Mouse (Mus musculus) layer of hippocampus, adult 9-11 months (tissue): ENCODE data around the gene Arhgap6.

Experiments
- DNase-seq: peaks from one replicate; pipeline ENCODE4 v3.0.0; 2022

The Arhgap6 gene

DNA sequence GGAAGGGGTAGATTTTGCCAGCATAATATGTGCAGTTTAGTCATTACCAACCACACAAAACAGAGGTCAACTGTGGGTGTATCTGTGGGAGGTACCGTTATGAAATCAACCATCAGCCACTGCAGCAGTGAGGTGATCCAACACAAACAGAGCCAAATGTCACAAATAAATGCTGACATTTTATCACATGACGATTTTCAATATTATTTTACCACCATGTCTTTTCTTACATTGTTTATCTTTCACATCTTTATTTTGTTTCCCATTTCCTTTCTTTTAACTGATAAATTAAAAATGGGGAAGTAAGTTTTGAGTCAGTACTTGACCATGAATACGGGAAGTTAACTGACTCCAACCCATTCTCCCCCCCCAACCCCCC is 328.9 kb downstream of the Arhgap6 start:
- DNase-seq, result no peak

DNA sequence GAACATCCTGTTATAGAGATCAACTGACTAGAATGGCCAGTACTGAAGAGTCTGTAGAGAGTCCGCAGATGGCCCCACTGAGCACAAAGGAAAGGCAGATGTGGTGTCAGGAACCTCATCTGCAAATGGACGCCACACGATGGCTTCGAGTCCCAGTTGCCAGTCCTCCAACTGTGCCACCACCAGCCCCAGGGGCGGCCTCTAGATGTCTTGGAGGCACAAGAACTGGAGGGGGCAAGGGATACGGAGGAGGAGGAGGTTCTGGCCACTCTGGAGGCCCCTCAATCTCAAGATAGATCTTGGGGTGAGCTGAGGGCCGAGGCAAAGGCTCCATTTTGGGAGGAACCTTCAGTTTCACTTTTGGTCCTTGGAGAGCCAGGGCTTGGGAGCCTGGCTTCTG is 344.9 kb downstream of the Arhgap6 start:
- no peak for DNase-seq

DNA sequence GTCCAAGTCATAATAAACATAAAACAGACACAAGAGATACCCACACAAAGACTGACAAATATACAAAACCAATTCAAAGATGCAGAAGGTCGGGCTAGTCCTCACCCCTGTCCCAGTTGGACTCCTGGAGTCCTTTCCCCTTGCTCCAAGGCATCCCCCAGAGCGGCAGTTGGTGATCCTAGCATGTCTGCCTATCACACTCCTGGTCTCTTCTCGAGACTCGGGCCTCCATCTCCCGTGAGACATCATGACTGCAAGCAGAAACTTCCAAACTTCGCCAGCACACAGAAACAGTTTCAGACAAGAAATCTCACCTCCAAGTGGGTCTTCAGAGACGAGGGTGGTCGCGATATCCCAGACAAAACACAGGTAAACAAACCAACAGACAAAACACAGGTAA is 345.6 kb downstream of the Arhgap6 start:
- no peak for DNase-seq

DNA sequence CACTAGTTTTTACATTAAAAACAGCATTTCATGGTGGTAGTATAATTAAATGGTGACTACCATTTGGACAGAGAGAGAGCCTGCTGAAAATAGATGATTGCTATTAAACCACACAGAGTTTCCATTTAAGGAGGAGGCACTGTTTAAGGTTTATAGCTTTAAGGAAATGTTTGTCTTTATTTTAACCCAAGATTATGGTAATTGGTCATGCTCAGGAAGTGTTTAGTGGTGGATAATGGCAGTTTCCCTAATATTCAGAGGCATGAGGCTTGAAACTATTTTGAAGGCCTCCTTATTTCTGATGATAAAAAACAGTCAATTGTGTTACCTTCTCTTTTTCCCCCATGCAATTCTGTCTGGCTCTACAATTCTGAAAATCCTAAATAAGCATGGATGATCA is 358.9 kb downstream of the Arhgap6 start:
- DNase-seq, result no peak

DNA sequence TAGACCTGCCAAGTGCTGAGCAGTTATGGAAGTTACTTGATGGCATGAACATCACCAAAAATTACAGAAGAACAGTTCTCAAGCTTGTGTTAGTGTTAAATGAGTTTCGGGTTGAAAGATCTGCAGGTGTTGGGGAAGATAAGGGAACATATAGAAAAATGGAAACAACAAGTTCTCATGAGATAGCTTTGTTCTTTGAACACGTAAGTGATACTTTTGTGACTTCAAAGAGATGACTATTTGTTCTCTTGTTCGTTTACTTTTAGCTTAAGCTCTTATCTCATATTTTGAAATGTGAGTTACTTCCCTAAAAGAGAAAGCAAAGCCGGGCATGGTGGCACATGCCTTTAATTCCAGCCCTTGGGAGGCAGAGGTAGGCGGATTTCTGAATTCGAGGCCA is 363.5 kb downstream of the Arhgap6 start:
- DNase-seq, result no peak

DNA sequence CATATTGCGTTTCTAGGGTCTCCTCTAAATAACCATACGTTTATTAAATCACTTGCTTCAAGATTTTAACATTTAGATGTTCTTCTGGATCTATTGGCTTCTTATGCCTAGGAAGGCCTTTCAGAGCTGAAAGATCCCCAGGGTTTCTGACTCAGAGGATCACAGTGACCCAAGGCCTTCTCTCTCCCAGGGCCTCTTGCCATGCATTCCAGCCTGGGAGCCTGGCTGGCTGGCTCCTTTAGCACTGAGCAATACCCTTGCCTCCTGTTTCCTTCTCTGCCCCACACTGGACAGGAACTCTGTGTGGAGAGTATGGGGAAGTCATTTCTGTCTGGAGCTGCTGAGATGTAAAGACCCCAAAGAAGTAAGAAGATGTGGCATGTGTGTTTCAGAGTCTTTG is 376.1 kb downstream of the Arhgap6 start:
- DNase-seq, result no peak

DNA sequence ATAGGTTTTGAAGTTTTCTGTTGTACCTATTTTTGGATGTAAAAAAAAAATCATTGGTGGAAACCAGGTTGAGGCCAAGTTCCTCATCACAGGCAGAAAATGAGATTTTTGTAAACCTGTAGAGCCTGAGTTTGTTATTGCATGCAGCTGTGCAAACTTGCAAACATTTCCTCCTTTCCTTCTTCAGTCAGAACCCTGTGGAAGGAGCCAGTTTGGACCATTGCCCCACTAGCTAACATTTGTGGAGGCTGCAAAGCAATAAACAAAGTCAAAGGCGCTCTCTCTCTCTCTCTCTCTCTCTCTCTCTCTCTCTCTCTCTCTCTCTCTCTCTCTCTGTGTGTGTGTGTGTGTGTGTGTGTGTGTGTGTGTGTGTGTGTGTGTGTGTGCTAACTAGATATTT is 378.9 kb downstream of the Arhgap6 start:
- no peak for DNase-seq

DNA sequence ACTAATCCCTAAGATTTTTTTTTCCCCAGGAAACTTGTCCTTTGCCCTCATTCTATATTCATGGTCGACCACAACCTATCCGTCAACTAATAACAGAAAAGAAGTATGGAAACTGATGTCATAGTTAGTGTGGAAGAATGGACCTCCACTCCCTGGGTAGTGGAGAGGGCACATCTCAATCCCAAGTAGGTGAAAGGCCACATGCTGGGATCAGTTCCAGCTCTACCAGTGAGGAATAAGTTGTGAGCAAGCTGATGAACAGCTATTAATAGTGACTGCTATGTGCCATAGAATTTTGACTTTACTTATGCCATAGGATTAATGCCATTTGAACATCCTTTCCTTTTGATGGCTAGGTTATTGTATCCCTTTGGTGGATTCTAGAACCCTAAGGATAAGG is 383.7 kb downstream of the Arhgap6 start:
- DNase-seq, result no peak

DNA sequence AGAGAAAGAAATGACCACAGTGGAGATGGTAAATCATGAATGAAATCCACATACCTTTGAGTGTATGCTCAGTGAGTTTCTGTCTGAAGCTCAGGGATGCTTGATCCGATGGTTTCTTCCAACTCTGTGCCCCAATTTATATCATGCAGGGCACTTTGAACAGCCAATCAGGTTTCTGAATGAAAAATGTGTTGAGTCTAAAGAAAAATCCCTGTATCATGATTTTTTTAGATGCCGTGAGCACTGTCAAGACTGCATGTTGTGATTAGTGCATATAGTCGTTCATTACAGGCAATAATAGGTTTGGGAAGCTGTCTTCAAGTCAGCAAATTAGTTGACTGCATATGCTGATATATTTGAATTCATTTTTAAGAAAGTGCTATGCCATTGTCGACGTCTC is 392.2 kb downstream of the Arhgap6 start, which contains the start of gene Amelx:
Amelx (minus strand) TSS at position 101 of the 400 bp plus-strand sequence.
- no peak for DNase-seq

DNA sequence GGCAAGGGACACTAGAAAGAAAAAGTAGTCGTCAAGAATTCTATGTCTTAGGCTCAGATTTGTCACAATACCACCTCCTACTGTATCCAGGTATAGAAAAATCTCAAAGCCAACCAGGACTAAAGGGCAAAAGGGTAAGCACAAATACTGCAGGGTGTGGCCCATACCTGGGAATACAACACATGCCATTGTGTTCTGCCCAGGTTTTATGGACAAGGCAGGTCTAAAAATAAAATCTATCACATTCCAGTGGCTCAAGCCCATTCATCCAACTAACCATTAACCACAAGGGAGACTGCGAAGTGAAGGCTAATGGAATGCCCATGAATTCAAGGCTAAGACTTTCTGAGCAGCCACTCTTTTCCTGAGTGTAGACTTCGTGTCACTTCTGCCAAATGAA is 415.1 kb downstream of the Arhgap6 start:
- DNase-seq, result no peak

DNA sequence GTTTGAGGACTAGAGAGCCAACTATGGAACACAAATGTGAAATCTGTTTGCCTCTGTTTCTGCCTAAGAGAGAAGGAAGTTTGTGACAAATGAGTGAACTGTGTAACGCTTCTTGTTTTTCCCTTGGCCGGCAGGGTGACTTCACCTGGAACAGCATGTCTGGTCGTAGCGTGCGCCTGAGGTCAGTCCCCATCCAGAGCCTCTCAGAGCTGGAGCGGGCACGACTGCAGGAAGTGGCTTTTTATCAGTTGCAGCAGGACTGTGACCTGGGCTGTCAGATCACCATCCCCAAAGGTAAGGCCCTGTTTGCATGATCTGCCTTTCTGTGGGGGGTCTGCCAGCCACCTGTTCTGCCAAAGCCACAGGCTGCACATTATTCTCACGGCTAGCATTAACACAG is 425.2 kb downstream of the Arhgap6 start:
- DNase-seq, result no peak

DNA sequence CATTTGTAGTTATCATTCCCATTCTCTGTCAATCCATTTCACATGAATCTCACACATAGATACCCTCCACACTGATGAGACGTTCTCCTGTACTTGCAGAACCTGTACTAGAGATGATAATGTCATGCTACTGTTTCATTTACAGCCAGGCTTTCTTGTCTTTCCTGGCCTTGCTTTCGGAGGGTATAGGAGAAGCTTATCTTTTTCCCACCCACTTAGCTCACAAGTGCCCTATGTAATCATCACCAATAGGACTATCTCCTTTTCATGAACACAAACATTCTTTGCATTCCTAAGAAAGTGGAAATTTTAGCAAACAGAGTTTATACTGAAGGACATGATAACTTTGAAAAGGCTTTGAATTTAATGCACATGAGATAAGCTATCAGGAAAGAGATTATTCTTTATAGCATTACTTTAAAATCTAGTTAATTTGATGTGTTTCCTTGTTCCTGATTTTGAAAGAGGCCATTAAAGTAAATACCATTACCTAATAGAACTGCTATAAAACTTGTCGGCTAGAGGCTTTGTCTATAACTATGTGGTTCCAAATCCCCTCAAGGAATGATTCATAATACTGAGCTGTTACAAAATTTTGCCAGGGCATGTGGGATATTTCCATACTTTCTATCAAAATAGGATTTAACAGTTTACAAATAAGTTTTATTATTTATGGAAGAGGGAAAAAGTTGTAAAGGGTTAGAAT is 427.6 kb downstream of the Arhgap6 start:
- DNase-seq, result no peak

DNA sequence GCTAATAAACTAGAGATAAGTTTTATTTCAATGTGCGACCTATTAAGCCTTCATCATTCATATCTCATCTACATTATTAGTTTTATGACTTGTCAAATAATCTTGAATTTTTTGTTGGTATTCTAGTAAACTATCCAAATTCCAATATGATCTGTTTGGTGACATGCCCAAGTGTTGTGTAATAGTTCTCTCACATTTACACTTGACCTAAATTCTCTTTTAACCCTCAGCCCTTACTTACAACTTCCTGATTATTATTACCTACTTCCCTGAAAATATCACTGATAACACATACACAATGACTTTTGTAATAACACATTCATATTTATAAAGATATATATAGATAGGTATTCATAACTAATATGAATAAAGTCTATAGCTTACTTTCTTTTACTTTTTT is 461.0 kb downstream of the Arhgap6 start:
- no peak for DNase-seq

DNA sequence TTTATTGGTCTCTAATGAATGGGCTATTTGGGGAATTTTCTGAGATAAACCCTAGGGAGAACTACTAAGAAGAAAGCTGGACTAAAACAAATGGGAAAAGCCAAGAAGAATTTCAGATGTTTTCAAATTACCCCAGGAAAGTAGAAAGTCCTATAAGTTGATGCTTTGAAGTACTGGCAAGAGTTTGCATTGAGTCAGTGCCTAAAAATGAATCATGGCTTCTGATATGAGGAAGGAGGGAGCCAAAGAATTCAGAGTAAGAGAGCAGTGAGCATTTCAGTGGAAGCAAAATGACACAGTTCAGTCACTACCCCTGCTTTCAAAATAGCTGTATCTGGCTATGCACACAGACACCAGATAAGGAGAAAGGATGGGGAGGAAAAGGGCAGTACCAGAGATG is 461.8 kb downstream of the Arhgap6 start:
- no peak for DNase-seq

DNA sequence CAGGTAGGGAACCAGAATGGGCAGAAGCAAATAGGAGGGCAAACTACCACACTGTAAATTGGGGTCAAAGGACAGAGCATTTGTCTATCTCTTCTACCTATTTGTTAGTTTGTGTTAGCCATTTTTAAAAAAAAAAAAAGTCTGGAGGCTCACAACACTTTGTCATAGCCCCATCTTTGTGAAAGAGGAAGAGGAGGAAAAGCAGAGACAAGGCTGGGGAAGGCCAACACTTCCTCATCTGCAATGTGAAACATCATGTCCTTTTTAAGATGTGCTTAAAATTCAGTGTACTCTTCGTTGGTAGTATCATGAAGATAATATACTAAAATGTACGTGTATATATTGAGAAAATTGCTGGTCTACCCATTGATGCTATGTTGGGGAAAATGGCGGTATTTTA is 466.1 kb downstream of the Arhgap6 start:
- DNase-seq, result no peak

DNA sequence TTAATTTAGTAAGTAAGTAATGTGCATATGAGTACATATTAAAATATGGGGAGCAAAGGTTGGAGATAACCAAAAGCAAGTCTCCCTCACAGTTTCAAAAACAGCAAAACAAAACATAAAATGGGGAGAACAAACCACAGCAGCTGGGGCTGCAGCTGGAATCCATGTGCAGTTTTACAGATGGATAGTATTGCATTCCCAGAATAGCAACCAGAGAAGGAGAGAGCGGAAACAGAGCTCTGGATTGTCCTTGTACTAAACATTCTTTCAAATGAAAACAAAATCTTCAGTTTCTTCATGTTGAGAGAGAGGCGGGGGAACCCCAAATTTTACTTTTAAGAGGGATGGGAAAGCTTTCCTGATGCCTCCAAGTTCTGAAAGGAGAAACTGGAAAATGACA is 467.3 kb downstream of the Arhgap6 start:
- DNase-seq, result no peak

DNA sequence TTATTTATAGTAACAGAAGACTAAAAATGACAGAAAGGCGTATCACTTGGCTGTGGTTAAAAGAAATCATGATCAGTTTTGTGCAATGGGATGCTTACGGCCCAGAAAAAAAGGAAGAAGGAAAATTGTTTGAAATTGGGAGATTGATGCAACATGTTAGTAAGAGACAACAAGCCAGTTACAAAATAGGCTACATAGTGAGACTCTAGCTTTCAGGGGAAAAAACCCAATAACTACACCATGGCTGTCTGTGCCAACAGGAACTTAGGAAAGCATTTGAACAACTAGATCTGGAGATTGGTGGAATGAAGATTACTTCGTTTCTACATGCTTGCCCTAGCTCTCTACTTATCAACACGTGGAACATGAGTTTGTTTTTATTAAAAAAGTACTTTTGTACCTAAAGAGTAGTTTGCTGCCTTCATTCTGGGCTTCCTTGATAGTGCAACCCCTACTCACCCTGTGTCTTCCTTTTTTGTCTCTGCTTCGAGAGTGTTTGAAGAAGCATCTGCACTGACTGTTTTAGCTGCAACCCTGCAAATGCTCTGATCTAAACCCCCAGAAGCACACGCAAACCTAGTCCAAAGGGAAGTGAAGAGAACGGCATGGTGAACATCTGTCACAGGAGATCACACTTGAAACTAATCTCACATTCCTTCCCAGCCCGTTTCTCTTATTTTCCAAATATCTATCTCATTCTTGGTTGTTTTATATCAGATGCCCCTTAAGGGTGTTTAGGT is 468.7 kb downstream of the Arhgap6 start:
- no peak for DNase-seq

DNA sequence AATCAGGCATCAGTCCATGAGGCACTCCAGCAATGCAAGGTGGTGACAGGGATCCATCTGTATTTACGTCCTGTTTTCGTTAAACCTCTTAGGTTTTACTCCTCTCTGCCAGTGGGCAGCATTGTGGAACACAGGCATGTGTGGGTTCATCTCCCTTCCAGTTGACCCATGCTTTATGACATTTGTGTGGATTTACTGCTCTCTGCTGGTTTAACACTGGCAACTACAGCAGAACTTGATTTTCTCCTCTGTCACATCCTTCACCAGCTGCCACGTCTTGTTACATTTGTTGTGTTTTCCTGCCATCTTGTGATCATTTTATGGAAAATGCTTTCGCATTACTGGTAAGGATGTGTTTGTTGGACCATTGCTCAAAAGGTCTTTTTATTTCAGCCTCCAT is 504.7 kb downstream of the Arhgap6 start:
- peak; percentile 12 for DNase-seq

DNA sequence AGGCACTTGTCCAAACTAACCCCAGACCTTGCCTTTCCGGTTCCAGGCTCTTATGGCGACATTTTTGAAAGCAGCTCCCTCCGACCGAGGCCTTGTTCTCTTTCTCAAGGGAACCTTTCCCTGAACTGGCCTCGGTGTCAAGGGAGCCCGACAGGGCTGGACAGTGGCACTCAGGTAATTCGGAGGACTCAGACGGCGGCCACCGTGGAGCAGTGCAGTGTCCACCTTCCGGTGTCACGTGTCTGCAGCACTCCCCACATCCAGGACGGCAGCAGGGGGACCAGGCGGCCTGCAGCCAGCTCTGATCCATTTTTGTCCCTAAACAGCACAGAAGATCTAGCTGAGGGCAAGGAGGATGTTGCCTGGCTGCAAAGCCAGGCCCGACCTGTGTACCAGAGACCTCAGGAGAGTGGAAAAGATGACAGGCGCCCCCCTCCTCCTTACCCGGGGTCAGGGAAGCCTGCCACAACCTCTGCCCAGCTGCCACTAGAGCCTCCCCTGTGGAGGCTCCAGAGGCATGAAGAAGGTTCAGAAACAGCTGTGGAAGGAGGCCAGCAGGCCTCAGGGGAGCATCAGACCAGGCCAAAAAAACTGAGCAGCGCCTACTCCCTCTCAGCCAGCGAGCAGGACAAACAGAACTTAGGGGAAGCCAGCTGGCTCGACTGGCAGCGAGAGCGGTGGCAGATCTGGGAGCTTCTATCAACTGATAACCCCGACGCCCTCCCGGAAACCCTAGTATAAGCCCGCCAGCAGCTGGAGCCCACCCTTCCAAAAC is 507.6 kb downstream of the Arhgap6 start:
- no peak for DNase-seq

DNA sequence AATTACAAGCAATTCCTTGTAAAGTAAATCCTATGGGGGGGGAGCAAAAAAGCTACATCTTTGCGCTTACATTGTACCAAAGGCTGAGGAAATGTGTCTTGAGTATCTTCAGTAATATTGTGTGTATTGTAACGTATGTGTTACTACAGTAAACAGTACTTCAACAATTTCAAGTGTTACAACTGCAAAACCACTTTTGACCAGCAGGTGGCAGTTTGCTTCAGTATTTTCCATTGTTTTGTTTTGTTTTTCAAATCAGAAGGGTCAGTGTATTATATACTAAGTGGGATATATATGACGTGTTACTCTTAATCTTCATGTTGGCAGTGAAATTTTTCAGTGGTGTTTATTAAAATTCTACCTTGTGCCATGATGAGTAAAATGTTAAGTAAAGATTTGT is 509.0 kb downstream of the Arhgap6 start:
- no peak for DNase-seq

DNA sequence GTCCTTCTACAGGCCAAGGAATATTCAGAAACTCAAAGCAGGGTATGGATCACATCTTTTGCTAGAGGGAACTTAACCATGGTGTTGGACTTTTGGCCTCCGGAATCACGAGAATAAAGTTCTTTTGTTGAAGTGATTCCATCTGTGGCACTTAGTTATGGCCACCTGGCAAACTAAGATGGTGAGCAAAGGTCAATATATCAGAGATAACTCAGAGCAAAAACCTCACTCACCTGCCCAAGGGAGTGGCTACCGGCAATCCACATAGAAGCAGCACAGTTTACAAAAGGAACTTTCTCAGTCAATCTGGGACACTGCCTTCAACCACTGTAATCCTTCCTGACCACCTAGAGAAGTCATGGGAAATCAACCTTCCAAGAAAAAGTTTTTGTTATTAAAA is 513.7 kb downstream of the Arhgap6 start:
- DNase-seq, result no peak

DNA sequence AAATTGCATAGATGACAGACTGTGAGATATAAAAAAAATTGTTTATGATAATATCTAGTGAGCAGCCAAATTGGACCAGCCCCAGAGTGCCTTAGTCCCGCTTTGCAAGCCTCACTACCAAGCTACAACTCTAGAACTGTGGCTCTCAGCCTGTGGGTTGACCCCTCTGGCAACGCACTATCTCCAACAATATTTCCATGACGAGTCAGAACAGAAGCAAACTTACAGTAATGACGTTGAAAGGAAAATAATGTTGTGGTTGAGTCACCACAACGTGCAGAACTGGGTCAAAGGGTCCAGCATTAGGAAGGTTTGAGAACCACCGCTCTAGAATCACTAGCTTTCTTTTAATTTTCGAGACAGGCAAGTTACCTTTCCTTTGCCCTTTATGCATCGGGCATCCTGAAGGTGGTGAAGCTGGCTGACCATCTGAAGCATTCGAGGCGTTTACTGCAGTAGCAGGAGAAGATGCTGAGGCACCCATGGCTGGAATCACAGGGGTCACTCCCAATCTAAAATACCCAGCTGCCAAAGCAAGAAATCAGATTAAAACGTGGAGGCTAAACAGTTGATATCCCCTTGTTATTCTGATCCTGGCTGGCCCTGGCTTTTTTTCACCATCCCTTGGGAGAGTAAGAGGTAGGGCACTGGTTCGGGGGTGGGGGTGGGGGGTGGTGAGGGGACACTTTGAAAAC is 524.3 kb downstream of the Arhgap6 start:
- DNase-seq, result no peak

DNA sequence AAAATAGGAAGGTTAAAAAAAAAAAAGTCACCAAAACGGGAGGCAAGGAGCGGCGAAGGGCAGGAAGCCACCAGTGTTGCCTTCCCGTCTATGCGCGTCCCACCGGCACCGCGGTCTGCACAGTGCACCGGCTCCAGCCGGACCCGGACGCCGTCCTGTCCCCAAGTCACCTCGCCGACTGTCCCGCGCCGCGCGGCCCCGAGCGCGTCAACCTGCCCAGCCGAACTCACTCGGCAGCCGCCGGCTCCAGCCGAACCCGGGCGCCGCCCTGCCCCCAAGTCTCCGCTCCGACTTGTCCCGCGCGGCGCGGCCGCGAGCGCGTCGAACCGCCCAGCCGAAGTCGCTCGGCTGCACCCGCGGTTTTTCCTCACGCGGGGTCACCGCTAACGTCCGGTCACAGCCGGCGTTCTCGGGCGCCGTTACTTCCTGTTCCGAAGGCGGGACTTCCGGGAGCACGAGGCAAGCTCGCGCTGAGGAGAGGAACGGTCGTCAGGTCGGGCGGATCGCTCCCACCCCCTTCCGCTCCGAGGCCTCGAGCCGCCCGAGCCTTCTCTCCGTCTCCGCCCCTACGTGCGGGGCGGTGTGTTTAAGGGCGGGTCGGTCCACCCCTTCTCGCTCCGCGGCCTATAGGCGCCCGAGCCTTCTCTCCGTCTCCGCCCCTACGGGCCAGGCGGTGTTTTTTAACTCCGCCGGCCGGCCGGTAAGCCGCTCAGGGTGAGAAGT is 525.2 kb downstream of the Arhgap6 start, which contains the start of gene Hccs:
Hccs (minus strand) TSS at position 428 of the 723 bp plus-strand sequence.
- peak; percentile 90 for DNase-seq
